Mouse (Mus musculus) cerebellum, postnatal 25 days (tissue): Measurements from ENCODE around the gene Gsk3a.

ENCODE experiments used
- DNase-seq, 2 experiments: peaks; one replicate each; pipeline ENCODE4 v3.0.0; 2021; ENCODE audit warnings: mixed read lengths in 2 of 2

Gsk3a gene

GRCm38 (mm10) chr7:25237249-25238014 is at the start of gene Gsk3a:
Gene Gsk3a, minus strand, starts transcription at chr7:25237851.
- DNase-seq, result peak; percentile 98 to 99

- DNase-seq, result peak in 1 of 2 experiments; percentile 35
These were observed 49.3 kb upstream of the Gsk3a start for GRCm38 (mm10) chr7:25286989-25287388.

DNA sequence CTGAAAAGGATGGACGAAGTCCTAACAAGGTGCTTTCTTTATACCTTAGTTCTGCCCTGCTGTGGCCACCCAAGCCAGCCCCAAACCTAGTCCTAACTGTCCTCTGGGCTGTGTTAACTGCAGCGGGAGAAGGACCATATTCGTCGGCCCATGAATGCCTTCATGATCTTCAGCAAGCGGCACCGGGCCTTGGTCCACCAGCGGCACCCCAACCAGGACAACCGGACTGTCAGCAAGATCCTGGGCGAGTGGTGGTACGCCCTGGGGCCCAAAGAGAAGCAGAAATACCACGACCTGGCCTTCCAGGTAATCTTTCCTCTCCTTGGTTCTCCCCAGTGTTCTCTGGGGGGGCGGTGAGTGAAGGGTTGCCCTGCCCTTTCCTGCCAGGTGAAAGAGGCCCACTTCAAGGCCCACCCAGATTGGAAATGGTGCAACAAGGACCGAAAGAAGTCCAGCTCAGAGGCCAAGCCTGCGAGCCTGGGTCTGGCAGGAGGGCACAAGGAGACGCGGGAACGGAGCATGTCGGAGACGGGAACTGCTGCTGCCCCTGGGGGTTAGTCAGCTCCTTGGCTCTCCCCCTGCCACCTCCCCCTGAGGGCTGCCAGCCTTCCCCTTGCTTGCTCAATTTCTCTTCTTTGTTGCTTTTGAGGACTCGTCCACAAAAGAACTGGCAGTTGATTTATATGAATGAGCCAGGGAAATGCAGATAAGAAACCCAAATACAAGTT is 48.0 kb upstream of the Gsk3a start:
- peak in 1 of 2 experiments; percentile 27 for DNase-seq

DNA sequence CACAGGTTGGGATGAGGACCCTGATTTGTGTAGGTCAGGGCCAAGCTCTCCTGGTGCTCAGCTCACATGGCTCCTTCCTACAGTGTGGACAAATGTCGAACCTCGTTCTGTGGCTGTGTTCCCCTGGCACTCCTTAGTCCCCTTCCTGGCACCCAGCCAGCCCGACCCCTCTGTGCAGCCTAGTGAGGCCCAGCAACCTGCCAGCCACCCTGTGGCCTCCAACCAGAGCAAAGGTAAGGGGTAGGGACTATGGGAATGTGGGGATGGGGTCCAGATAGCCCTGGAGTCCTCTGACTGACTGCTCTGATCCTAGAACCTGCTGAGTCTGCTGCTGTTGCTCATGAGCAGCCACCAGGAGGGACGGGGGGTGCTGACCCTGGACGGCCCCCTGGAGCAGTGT is 47.1 kb upstream of the Gsk3a start:
- DNase-seq, result peak; percentile 39 to 67

- peak; percentile 21 to 25 for DNase-seq
These were observed 46.5 kb upstream of the Gsk3a start for GRCm38 (mm10) chr7:25284171-25284570.

DNA sequence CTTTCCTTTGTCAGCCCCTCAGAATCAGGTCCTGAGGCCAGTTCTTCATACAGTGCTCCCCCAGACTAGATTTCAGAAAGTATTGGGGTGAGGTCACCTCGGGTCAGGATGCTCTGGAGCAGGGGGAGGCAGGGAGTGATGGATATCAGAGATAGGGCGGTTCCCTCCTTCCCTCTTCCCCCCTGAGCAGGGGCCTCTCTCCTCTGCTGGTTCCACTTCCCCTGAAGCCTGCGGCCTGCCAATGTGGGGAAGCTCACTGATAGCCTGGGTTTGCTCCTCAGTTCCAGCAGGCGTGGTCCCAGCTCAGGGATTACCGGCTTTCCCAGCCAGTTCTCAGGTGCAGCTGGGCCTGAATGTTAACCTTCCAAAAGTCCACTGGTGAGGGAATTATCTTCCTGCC is 46.0 kb upstream of the Gsk3a start:
- DNase-seq, result peak; percentile 30 to 37

DNA sequence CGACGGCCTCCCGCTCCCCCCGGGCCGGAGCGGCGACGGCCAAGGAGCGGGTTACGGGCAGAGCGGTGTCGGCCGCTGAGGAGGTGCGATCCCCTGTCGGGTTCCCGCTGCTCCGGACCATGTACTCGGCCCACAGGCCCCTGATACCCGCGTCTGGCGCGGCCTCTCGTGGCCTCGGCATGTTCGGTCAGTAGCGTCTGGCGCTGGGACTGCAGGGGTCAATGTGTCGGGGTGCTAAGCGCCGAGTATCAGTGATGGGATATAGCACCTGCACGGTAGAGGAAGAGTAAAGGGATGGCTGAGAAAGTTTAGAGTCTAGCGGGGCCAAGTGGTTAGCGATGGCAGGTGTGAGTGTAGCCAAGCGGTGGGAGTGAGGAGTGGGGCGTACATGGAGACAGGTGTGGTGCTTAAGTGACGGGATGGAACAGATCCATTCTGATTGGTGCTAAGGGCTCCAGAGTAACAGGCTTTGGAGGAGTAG is 45.1 kb upstream of the Gsk3a start:
- DNase-seq, result peak; percentile 67 to 70

- DNase-seq, result peak; percentile 99
These were observed 44.3 kb upstream of the Gsk3a start for GRCm38 (mm10) chr7:25281734-25282601.

DNA sequence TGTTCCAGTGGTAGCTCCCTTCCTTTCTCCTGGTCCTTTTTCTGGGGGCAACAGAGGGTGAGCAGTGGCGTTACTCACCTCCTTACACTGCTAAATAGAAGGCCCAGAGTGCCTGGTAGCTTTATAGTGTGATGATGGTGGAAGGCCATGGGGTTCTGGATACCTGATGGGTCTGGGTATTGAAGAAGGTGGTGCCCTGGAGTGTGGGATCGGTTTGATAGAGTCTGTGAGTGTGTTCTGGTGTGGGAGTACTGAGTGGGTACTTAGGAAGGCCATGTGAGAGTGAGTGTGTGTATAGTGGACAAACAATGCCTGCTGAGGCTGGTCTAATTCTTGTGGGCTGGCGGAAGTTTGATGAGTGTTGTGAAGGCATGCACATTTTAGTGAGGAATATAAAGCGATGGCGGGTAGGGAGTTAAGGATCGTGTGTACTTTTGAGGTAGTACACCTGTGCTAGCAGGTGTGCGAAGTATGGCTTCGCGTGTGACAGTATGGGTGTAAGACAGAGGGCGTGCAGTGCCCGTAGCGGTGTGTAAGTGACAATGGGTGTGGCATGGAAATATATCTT is 43.6 kb upstream of the Gsk3a start:
- no peak for DNase-seq

GRCm38 (mm10) chr7:25279861-25280791 is 42.5 kb upstream of the Gsk3a start:
- peak in 1 of 2 experiments; percentile 64 for DNase-seq

DNA sequence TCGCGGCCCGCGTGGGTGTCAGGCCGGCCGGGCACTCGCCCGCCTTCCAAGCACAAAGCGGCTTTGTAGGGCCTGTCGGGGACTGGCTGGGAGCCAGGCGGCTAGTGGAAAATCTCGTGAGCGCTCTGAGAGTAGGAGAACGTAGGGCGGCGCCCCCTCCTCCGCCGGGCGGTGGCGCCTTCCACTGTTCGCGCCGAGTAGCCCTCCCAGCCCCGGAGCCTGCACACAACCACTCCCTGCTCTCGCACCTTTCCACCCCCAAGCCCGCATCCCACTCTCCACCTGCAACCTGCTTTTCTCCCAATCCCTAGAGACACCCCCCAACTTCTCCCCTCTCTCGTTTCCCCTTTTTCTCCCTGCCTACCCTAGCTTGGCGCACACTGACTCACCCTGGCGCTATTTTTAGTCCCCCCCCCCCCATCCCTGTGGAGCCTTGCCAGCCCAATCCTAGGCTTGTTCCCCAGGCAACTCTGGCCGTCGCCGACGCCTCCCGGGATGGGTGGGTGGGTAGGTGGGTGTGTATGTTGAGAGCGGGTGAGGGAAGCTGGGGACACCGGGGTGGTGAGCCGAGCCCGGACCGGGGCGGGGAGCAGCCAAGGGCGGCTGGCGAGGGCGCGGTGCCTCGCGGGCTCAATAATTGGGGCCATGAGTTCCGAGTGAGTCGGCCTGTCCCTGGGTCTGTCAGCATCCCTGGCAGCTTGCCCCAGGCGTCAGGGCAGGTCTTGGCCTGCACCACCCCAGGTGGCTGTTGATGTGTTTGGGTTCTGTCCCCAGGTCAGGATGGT is 41.6 kb upstream of the Gsk3a start:
- DNase-seq, result peak; percentile 94 to 95

DNA sequence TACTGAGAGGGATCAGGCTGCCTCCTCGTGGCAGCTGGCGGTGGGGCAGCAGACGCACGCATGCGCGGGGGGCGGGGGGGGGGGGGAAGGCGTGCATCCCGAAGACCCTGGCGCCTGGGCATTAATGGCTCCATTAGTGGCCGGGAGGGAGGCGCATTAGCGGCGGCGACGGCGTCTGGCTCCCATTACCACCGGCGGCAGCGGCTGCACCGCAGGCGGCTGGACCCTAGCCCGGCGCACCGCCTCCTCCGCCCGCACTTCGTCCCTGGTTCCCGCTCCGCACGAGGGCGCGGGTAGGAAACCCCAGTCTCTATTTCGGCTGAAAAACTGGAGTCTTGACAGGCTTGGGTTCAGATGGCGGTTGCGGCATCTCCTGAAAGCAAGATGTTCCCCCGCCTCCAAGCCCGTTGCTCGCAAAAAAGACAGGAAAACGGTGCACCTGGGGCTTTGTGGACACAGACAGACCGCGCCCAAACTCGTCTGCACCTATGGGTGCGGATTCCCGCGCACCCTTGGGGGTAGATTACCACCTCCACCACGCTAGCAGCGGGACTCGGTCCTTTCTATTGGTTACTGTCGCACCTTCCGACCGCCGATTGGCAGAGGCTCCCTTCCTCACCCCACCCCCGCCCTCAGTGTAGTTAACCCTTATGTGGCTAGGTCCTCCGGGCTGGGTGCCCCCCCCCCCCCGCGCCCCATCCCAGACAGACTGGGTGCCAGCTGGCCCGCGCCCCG is 40.9 kb upstream of the Gsk3a start:
- DNase-seq, result peak; percentile 89 to 90

GRCm38 (mm10) chr7:25277998-25278340 is 40.3 kb upstream of the Gsk3a start:
- no peak for DNase-seq

GRCm38 (mm10) chr7:25277405-25277804 is 39.8 kb upstream of the Gsk3a start:
- DNase-seq, result peak in 1 of 2 experiments; percentile 18

DNA sequence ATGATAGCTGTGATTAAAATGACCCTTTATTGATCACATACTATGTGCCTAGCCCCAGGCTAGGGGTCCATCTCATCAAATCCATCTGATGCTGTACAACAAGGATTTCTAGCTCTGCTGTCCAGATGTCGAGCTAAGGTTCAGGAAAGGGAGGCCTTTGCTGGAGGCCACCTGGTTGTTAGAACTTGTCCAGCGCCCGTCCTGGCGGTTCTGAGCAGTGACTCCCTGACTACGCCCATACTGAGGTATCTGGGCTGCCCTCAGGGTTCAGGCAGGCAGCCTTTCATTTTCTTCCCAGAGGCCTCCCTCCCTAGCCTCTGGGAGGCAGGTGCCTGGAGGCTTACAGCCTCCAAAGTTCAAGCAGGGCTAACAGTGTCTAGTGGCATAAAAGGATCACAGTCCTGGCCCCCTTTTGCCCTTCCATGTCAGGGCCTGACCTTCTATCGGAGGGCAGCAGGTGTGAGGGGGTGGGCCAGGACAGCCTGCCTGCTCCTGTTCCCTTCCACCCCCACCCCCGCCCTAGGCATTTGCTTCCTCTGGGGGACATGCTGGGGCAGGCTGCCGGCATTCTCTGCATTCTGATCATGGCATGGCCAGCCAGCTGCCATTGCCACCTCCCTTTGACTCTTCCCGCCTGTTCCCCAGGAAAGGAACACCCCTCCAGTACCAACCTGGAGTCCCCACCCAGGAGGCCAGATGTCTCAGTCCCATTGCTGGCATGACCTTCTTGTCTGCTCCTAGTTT is 38.1 kb upstream of the Gsk3a start:
- no peak for DNase-seq

- no peak for DNase-seq
These were observed 37.3 kb upstream of the Gsk3a start for GRCm38 (mm10) chr7:25274996-25275395.

GRCm38 (mm10) chr7:25274571-25274970 is 36.9 kb upstream of the Gsk3a start:
- DNase-seq, result no peak

DNA sequence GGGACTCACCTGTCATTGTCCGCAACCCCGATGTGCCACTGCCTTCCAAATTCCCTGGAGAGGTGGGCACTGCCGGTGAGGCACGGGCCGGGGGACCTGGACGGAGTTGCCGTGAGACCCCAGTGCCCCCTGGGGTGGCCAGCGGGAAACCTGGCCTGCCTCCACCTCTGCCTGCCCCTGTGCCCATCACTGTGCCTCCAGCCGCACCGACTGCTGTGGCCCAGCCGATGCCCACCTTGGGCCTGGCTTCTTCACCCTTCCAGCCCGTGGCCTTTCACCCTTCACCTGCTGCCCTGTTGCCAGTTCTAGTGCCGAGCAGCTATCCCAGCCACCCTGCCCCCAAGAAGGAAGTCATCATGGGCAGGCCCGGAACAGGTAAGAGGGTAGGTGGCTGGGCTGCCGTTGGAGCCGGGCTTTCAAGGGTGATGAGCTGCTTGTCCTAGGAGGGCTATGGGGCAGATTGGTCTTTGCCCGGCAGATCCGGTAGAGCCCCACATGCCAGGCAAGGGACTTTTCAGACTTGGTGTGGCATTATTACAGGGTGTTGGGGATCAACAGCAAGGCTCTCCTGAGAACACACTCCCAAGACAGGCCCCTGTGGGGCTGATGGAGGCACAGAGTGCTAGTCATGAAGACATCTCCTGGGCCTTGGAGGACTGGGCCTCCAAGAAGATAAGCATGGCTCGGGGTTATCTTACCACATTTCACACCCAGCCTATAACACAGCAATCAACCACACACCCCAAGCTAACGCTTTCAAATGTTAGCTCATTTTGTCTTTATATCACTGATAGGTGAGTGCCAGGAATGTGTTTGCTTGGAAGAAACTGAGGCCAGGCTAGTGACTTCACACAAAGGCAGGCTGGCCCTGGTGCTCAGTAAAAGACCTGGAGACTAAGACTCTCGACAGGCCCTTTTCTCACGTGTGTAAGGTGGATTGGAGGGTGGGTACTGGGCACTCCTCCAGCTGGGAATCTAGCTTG is 35.9 kb upstream of the Gsk3a start:
- DNase-seq, result peak in 1 of 2 experiments; percentile 50
